Mouse (Mus musculus): ENCODE measurements around the gene Ripor2.

Gene Ripor2

DNA sequence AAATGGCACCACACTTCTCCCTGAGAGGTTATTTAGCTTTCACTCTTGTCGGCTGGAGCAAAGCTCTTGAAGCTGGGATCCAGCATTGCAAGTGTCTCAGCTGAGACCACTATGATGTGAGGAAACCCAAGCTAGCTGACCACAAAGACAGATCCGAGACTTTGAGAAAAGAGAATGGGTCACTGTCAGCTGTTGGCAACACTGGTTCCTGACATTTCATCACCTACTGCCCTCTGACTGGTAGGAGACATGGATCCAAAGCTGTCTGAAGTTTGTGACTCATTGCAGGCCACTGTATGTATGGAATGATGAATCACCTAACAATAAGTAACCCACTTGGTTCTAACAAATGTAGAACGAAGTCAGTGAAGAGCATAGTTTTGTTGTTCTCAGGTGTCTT is 64.3 kb downstream of the Ripor2 start:
- DNase-seq (ENCODE audit: low read depth, low spot score) = no peak

DNA sequence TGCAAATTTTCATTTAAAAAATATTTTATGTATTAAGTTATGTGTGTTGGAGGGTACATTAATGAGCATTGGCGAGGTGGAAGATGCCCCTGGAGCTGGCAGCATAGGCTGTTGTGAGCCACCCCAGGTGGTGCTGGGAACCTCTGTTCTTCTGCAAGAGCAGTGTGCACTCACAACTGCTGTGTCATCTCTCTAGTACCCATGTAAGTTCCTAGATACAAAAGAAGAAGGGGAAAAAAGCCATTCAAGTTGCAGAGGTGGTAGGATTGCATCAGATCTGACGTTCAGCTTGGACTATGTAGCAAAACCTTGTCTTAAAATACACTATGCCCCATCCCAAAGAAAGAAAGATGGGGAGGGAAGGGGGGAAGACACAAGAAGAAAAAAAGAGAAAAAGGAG is 65.5 kb downstream of the Ripor2 start:
- no peak for DNase-seq (ENCODE audit: low read depth, low spot score)

GRCm38 (mm10) chr13:24648027-24648426 is 66.0 kb downstream of the Ripor2 start:
- DNase-seq (ENCODE audit: low read depth, low spot score) = no peak

- no peak for DNase-seq (ENCODE audit: low read depth, low spot score)
Observed at GRCm38 (mm10) chr13:24648668-24649067, 66.7 kb downstream of the Ripor2 start.

GRCm38 (mm10) chr13:24649099-24649498 is 67.1 kb downstream of the Ripor2 start:
- no peak for DNase-seq (ENCODE audit: low read depth, low spot score)

DNA sequence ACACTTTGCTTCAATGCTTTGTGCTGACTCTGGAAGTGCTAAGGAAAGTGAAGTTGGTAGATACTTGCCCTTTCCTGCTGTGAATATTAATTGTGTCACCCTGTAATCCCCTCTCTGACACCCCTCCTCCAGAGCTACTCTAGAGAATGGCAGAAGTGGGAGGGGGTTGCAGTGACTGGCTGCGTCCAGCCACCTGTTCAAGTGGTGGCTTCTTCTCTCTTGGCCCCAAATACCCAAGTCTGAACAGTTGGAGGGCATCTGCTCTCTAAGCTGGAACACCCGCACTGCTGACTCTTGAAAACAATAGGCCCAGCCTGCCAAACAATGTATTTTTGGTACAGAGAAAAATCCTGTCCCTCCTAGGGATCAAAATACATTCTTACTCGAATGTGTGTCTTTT is 69.0 kb downstream of the Ripor2 start:
- DNase-seq (ENCODE audit: low read depth, low spot score) = peak; percentile 47

GRCm38 (mm10) chr13:24654919-24655635 is 73.1 kb downstream of the Ripor2 start:
- DNase-seq (ENCODE audit: low read depth, low spot score) = no peak

- DNase-seq (ENCODE audit: low read depth, low spot score) = peak; percentile 37
Observed at GRCm38 (mm10) chr13:24656719-24657497, 74.9 kb downstream of the Ripor2 start.

GRCm38 (mm10) chr13:24666763-24667162 is 84.8 kb downstream of the Ripor2 start:
- DNase-seq (ENCODE audit: low read depth, low spot score) = no peak

DNA sequence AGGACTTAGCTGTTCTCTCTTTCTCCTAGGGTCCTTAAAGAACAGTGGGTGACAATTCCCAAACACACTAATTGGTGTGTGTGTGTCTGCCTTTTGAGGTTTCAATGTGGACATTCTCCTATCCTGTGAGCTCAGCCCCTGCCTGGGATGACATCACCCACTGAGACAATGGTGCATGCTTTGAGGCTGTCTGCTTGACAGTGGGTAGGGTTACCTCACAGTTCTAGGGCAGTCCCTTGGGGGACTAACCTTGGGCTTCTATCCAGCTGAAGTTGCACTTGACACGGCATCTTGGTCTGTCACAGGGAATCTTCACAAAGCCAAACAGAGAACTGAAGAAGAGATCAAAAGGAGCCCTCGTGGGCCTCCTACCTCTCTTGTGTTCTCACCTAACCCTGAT is 86.6 kb downstream of the Ripor2 start:
- no peak for DNase-seq (ENCODE audit: low read depth, low spot score)

- no peak for DNase-seq (ENCODE audit: low read depth, low spot score)
Observed at GRCm38 (mm10) chr13:24670676-24671075, 88.7 kb downstream of the Ripor2 start.

- DNase-seq (ENCODE audit: low read depth, low spot score) = peak; percentile 34
Observed at GRCm38 (mm10) chr13:24679027-24679680, 97.2 kb downstream of the Ripor2 start.

DNA sequence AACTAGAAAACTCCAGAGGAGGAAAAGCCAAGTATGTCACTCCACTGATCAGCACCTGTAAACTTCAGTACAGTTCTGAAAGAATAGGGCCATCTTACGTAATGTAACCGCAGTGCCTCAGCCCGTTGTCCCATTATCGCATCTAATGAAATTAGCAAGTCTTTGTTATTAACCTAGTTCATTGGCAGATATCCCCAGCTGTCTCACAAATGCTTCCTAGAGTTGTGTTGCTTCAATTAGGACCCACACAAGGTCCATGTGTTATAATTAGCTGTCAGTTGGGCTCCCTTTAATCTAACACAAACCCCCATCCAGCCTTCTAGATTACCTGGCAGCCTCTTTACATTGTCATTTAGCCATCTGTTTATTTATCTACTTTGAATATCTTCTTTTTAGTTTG is 99.0 kb downstream of the Ripor2 start:
- DNase-seq (ENCODE audit: low read depth, low spot score) = no peak

DNA sequence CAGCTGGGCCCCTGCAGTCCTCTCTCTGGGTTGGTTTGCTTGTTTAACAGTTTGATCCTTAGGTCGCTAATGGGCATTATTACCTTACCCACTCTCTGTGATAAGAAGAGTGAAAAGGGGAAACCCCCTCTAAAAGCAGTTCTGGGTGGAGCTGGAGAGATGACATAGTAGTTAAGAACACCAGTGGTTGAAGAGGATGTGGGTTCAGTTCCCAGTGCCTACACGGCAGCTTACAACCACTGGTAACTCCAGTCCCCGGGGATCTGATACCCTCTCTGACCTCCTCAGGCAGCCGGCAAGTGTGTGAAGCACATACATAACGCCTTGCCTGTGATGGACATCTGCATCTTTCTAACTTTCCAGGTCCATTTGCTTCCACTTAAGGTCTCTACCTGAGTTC is 100.4 kb downstream of the Ripor2 start:
- no peak for DNase-seq (ENCODE audit: low read depth, low spot score)

- DNase-seq (ENCODE audit: low read depth, low spot score) = no peak
Observed at GRCm38 (mm10) chr13:24684503-24684902, 102.5 kb downstream of the Ripor2 start.

DNA sequence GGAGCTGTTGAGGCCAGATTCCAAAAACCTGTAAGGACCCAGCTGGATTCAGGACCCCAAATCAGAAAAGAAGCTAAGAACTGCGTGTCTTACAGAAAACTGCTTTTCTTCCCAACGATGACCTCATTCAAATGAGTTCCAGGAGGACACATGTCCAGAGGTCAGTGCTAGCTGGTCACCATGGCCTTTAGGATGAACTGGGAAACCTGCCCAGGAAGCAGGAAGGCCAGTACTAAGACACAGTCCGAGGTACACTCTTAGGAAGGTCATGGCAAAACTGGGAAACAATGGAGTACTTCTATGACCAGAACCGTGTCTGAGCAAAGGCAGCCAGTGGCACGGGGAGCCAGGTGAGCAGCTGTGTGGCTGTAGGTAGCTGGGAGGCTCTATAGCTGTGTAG is 103.9 kb downstream of the Ripor2 start:
- DNase-seq (ENCODE audit: low read depth, low spot score) = no peak

DNA sequence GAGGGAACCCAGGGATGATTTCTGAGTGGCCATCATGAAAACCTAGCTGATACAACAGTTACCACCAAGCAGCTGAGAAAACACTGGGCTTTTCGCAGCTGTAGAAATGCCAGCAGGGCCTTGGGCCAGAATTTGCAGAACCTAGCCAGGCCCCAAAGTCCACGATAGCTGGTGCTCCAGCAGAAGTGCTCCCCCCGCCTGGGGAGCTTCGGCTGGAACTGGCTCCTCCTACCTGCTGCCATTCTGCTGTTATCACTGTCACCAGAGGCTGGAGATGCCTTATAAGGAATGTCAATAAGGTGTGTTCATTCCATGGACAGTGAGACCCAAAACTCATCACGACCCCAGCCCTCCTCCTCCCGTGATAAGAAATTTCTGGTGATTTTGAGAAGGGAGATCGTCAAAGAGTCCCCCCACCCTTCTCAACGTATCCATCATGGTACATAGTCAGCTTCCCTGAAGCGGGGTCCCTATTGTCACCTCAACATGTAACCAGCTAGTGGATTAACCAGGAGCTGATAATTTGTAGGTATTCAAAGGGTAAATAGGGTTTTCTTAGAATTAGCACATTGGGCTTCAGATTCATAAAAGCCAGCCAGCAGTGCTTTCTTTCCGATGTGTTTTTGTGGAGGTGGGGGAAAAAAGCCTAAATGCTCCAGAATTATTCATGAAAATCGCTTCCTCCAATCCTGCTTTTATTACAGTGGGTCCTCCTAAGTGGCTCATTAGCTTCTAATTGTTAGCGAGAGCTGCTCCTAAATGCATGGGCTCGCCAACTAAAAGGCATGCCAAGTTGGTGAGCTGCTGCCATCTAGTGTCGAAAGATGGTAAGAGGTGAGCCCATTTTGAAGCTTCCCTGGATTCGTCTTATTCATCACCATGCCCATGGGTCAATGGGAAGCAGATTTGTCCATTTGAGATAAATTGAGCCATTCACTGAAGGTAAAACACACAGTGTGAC is 105.0 kb downstream of the Ripor2 start:
- DNase-seq (ENCODE audit: low read depth, low spot score) = peak; percentile 91

DNA sequence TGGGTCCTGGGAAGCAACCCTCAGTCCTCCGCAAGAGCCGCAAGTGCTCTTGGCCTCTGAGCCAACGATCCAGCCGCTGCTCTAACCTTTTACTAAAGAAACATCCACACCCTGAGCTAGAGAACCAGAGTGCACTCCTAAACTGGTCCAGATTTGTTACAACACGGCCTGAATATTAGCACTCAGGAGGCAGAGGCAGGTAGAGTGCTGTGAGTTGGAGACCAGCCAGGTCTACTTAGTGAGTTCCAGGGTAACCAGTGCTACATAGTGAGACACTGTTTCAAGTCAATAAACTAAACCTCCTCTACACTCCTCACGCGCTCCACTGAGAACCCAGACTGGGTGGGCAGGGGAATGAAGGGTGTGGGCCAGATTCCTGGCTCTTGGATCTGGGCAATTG is 111.3 kb downstream of the Ripor2 start:
- DNase-seq (ENCODE audit: low read depth, low spot score) = no peak

DNA sequence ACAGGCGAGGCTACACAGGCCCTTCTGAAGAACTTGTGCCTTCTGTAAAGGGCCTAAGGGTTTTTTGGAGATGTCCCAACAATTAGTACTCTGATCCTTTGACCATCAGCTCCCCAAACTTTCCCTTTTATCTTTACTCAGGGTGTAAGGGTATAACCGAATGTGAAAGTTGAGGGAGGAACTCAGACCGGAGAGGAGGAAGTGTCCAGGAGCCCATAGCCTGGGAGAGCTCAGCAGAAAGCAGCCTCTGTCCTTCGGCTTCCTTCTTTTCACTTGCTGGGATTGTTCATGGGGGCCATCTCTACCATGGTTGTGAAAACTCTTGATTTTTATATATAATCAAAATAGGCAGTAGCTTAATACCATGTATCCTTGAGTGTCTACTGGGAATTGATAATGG is 116.8 kb downstream of the Ripor2 start:
- DNase-seq (ENCODE audit: low read depth, low spot score) = no peak

DNA sequence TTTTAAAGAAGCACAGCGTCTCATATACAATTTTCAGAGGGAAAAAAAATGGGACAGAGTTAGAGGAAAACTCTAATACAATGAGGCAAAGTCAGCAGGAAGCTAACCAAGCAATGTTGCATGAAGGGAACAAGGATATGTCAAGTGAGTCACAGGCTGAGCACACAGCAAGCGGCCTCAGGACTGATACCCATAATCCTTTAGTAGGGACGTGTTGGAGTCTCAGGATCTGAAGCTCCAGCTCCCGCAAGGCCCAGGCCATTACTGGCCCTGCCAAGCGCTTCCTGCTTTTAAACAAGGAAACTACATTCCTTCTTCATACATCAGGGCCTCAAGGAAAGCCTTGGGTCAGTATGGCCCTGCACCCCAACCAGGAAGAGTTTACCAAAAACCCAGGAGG is 120.1 kb downstream of the Ripor2 start:
- DNase-seq (ENCODE audit: low read depth, low spot score) = no peak

- DNase-seq (ENCODE audit: low read depth, low spot score) = no peak
Observed at GRCm38 (mm10) chr13:24709656-24710396, 127.8 kb downstream of the Ripor2 start.
